9 mouse cellular contexts compared by ENCODE assay signal in the genomic region with DNA sequence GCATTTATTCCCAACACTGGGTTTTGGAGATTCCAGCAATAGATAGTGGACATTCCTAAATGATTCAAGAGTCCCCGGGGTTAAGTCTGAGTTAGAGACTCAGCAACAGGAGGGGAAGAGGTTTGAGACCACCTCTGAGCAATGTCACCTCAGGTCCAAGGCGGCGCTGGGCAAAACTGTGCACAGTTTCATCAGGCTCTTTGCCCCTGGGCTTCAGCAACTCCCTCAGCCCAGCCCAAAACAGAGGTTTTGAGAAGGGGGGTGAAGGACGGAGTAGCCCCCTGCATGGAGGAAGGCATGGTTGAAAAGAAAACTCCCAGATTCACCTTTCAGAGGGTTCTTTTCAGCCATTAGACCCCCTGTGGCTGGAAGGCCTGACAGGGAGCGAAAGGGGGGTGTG. TPM values are rescaled to one million over a fixed set of nuclear protein-coding genes. Genes with fewer than 3 reads are reported as not detected.
DNase-seq lines count a peak whose midpoint lies in the region; ATAC-seq and TF ChIP-seq lines count a peak whose summit lies in the region.
"Had no signal": no experiment of that assay in that cellular context is flagged by ENCODE, and none has a peak within 500 bp of the region (broad histone marks: within the 10 kb centered on the region; RNA-seq: fewer than 3 reads in every experiment).

No protein-coding gene starts in this region.

- intact Hi-C loops in heart, adult 2 months (cut with DNase I), result loop anchor here (2.0 kb wide), 1 partner anchor 169 kb away; no protein-coding TSS in a partner anchor
- intact Hi-C loops in gastrocnemius, postnatal 14 days (cut with DNase I; ENCODE audit: low total_unique reads), result no loop called here

- H3K79me2 ChIP-seq in heart, adult 2 months (replicated peaks; ENCODE audit: control insufficient read depth, insufficient read depth, low read length), result no peaks in the 10 kb centered on the region

- H3K9me3 ChIP-seq in E14TG2a.4 (ENCODE audit: low read length), result no peaks in the 10 kb centered on the region
- H3K9me3 ChIP-seq in forebrain, embryonic 16.5 days (ENCODE audit: control insufficient read depth, low read length), result no peaks in the 10 kb centered on the region
- H3K9me3 ChIP-seq in liver, embryonic 15.5 days (replicated peaks), result no peaks in the 10 kb centered on the region

- H3K4me1 ChIP-seq in heart, adult 2 months (ENCODE audit: control insufficient read depth, insufficient read depth, low read length), result peaks cover 3% of the 10 kb centered on the region; the same call in 1 of the 2 replicates
- H3K4me1 ChIP-seq in E14TG2a.4 (replicated peaks; ENCODE audit: low read depth, low read length), result peaks cover 50% of the 10 kb centered on the region
- H3K4me1 ChIP-seq in forebrain, embryonic 16.5 days (replicated peaks; ENCODE audit: control insufficient read depth, insufficient read depth, low read length), result peaks cover 18% of the 10 kb centered on the region
- peaks cover 77% of the 10 kb centered on the region for H3K4me1 ChIP-seq in liver, embryonic 15.5 days (replicated peaks)

- H3K27me3 ChIP-seq in heart, adult 2 months (ENCODE audit: control insufficient read depth, insufficient read depth, low read length), result no peaks in the 10 kb centered on the region
- H3K27me3 ChIP-seq in E14TG2a.4 (ENCODE audit: insufficient read depth, low read length), result no peaks in the 10 kb centered on the region
- no peaks in the 10 kb centered on the region for H3K27me3 ChIP-seq in forebrain, embryonic 16.5 days (replicated peaks; ENCODE audit: control insufficient read depth, insufficient read depth, low read length)
- H3K27me3 ChIP-seq in liver, embryonic 15.5 days, result no peaks in the 10 kb centered on the region

- H3K36me3 ChIP-seq in heart, adult 2 months (ENCODE audit: control insufficient read depth, insufficient read depth, low read length), result no peaks in the 10 kb centered on the region
- H3K36me3 ChIP-seq in E14TG2a.4 (ENCODE audit: insufficient read depth, low read length), result peaks cover 74% of the 10 kb centered on the region
- H3K36me3 ChIP-seq in forebrain, embryonic 16.5 days (ENCODE audit: control insufficient read depth, insufficient read depth), result peaks cover 18% of the 10 kb centered on the region
- peaks cover 81% of the 10 kb centered on the region for H3K36me3 ChIP-seq in liver, embryonic 15.5 days (replicated peaks)

- H3K9ac ChIP-seq in heart, adult 2 months (ENCODE audit: low read depth, low read length), result peak overlapping the region; percentile 6; the same call in 1 of the 2 replicates
- no peak overlapping the region for H3K9ac ChIP-seq in forebrain, embryonic 16.5 days (replicated peaks; ENCODE audit: low read depth, low read length)
- peak overlapping the region; percentile 90 for H3K9ac ChIP-seq in liver, embryonic 15.5 days

- no peak overlapping the region for H3K4me3 ChIP-seq in heart, adult 2 months
- H3K4me3 ChIP-seq in E14TG2a.4 (replicated peaks; ENCODE audit: low read length), result peak overlapping the region; percentile 86
- H3K4me3 ChIP-seq in forebrain, embryonic 16.5 days (replicated peaks; ENCODE audit: low read length), result no peak overlapping the region
- peak overlapping the region; percentile 73 for H3K4me3 ChIP-seq in liver, embryonic 15.5 days (replicated peaks)

- peak in 1 of 2 experiments; percentile 2 for DNase-seq in heart, adult 2 months
- no peak for DNase-seq in heart, adult 11 months
- DNase-seq in B cell, adult 2 months, result no peak
- DNase-seq in Muller cell, postnatal 12 days (ENCODE audit: inconsistent ontology term), result no peak
- DNase-seq in gastrocnemius, postnatal 14 days, result no peak
- DNase-seq: spleen, adult 18-20 months had no signal

- no peak for TF ChIP-seq EP300 in heart, adult 2 months (IDR thresholded peaks at IDR 0.05; ENCODE audit: insufficient read depth, low read depth, low read length)

- no peak overlapping the region for H3K27ac ChIP-seq in heart, adult 2 months
- no peak overlapping the region for H3K27ac ChIP-seq in forebrain, embryonic 16.5 days (ENCODE audit: low read length)
- H3K27ac ChIP-seq in liver, embryonic 15.5 days (replicated peaks), result peak overlapping the region; percentile 98

- no peak for ATAC-seq in forebrain, embryonic 16.5 days
- no peak for ATAC-seq in liver, embryonic 15.5 days (ENCODE audit: insufficient read depth)

- TF ChIP-seq POLR2A in heart, adult 2 months (IDR thresholded peaks at IDR 0.05; ENCODE audit: insufficient read depth, low read depth, low read length), result no peak

- H3K4me2 ChIP-seq in forebrain, embryonic 16.5 days (ENCODE audit: low read length), result peak overlapping the region; percentile 84
- H3K4me2 ChIP-seq in liver, embryonic 15.5 days, result peak overlapping the region; percentile 81

- WGBS in heart, adult 2 months, result 80% methylated on average over 5 of the region's 5 CpGs
- 46% methylated on average over 5 of the region's 5 CpGs for WGBS in forebrain, embryonic 16.5 days
- WGBS in liver, embryonic 15.5 days (ENCODE audit: insufficient replicate concordance), result 55% methylated on average over 5 of the region's 5 CpGs

- TF ChIP-seq CTCF in heart, adult 2 months (IDR thresholded peaks at IDR 0.05), result no peak
- no peak for TF ChIP-seq CTCF in E14TG2a.4 (conservative IDR thresholded peaks at IDR 0.05; ENCODE audit: low read length)

RNA-seq across cellular contexts. Expression of gene Ppox, which starts 1.3 kb away (rescaled TPM):
- 10 to 100 TPM in 1 of 2 experiments, 1 to 10 TPM in 1; 9.7 to 12.0 TPM for total RNA-seq in heart, adult 2 months (2021)
- polyA plus RNA-seq in heart, adult 2 months (2012; rRNA removed), result 31.4 and 33.1 TPM in 2 replicates
- polyA plus RNA-seq in forebrain, embryonic 16.5 days (2015; fragmentation: Nextera tagmentation; extraction: Ambion mirVana), result 47.6 and 49.2 TPM in 2 replicates
- 214 and 226 TPM in 2 replicates for polyA plus RNA-seq in liver, embryonic 15.5 days (2015; fragmentation: Nextera tagmentation; extraction: Ambion mirVana)
- total RNA-seq in gastrocnemius, postnatal 14 days (2021), result 10 to 100 TPM in 1 of 2 experiments, 1 to 10 TPM in 1; 9.6 to 11.8 TPM

RNA-seq across cellular contexts. Expression of gene Usp21, which starts 8.1 kb away (rescaled TPM):
- 10 to 100 TPM; 19.9 to 20.1 TPM for total RNA-seq in heart, adult 2 months (2021)
- polyA plus RNA-seq in heart, adult 2 months (2012; rRNA removed), result 31.7 and 37.9 TPM in 2 replicates
- polyA plus RNA-seq in forebrain, embryonic 16.5 days (2015; fragmentation: Nextera tagmentation; extraction: Ambion mirVana), result 126 and 130 TPM in 2 replicates
- 24.9 and 28.5 TPM in 2 replicates for polyA plus RNA-seq in liver, embryonic 15.5 days (2015; fragmentation: Nextera tagmentation; extraction: Ambion mirVana)
- 10 to 100 TPM; 13.1 to 13.7 TPM for total RNA-seq in gastrocnemius, postnatal 14 days (2021)

RNA-seq across cellular contexts. Expression of gene B4galt3, which starts 9.6 kb away (rescaled TPM):
- total RNA-seq in heart, adult 2 months (2021), result 10 to 100 TPM; 16.4 to 17.4 TPM
- 41.9 and 45.7 TPM in 2 replicates for polyA plus RNA-seq in heart, adult 2 months (2012; rRNA removed)
- polyA plus RNA-seq in forebrain, embryonic 16.5 days (2015; fragmentation: Nextera tagmentation; extraction: Ambion mirVana), result 111 and 114 TPM in 2 replicates
- 21.9 and 23.5 TPM in 2 replicates for polyA plus RNA-seq in liver, embryonic 15.5 days (2015; fragmentation: Nextera tagmentation; extraction: Ambion mirVana)
- 1 to 10 TPM; 5.9 to 9.4 TPM for total RNA-seq in gastrocnemius, postnatal 14 days (2021)

RNA-seq across cellular contexts. Expression of gene Ufc1, which starts 15.1 kb away (rescaled TPM):
- total RNA-seq in heart, adult 2 months (2021), result 10 to 100 TPM; 80.5 to 93.5 TPM
- 29.7 and 37.7 TPM in 2 replicates for polyA plus RNA-seq in heart, adult 2 months (2012; rRNA removed)
- 93.5 and 102 TPM in 2 replicates for polyA plus RNA-seq in forebrain, embryonic 16.5 days (2015; fragmentation: Nextera tagmentation; extraction: Ambion mirVana)
- polyA plus RNA-seq in liver, embryonic 15.5 days (2015; fragmentation: Nextera tagmentation; extraction: Ambion mirVana), result 40.6 and 41.4 TPM in 2 replicates
- total RNA-seq in gastrocnemius, postnatal 14 days (2021), result 10 to 100 TPM; 84.3 to 87.2 TPM

RNA-seq across cellular contexts. Expression of gene Ndufs2, which starts 28.5 kb away (rescaled TPM):
- total RNA-seq in heart, adult 2 months (2021), result 1,000 to 10,000 TPM; 1,369 to 1,610 TPM
- 997 and 1,250 TPM in 2 replicates for polyA plus RNA-seq in heart, adult 2 months (2012; rRNA removed)
- polyA plus RNA-seq in forebrain, embryonic 16.5 days (2015; fragmentation: Nextera tagmentation; extraction: Ambion mirVana), result 212 and 232 TPM in 2 replicates
- polyA plus RNA-seq in liver, embryonic 15.5 days (2015; fragmentation: Nextera tagmentation; extraction: Ambion mirVana), result 137 and 144 TPM in 2 replicates
- 100 to 1,000 TPM; 580 to 737 TPM for total RNA-seq in gastrocnemius, postnatal 14 days (2021)

Comparison
In these comparisons a context has a peak if more than half of its experiments do, and no peak if none do; other contexts are left out.
1. H3K4me3 ChIP-seq: peak in E14TG2a.4 (single experiment) and liver, embryonic 15.5 days (single experiment); none in heart, adult 2 months (single experiment) and forebrain, embryonic 16.5 days (single experiment).